Mouse (Mus musculus): ENCODE measurements at regions not wholly inside any gene's neighbourhood (a gene's known extent, or its start where the extent isn't known, plus 50 kb on each side); places are given as distances from the start of the nearest gene placed in this dataset.

DNA sequence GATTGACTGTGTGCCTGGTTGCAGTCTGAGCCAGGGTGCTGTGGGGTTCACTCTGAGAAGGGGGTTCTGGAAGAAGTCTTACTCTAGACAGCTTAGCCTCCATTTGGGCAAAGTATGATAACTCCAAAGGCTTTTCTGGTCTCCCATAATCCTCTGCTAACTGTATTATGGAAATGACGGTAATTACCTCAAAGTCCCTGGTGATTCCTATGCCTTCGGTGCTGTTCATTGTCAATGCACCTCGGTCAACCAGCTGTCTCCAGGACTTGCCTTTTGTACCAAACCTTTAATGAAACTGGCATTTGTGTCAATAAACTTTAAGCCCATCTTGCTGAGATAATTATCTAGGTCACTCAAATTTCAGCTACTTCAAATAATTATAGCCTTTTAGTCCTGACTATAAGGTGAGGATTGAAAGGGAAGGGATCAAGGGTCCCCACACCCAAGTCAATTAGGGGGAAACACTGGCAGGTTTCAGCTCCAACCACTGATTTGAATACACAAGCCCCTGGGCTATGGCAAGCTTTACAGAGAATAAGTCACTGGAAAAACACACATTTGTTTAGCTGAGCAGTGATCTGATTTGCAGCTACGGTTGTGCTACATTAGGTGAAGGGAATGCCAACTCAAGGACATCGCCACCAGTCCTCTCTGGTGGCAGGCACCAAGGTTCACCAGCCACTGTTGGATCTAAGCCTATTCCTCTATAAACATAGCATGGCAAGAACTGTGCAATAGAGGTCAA lies 177.5 kb downstream of the Cartpt start:
- H3K9ac ChIP-seq: no peak overlapping the region
- no peak overlapping the region for H3K4me2 ChIP-seq
- no peaks in the 10 kb centered on the region for H3K9me3 ChIP-seq
- no peaks in the 10 kb centered on the region for H3K4me1 ChIP-seq
- no peak for ATAC-seq (ENCODE audit: borderline replicate concordance, extremely low read depth, low FRiP score, low TSS enrichment)
- H3K27ac ChIP-seq: no peak overlapping the region
- no peaks in the 10 kb centered on the region; the same call in 1 of the 2 replicates for H3K27me3 ChIP-seq
- WGBS: 79% methylated on average over 5 of the region's 5 CpGs
- no peaks in the 10 kb centered on the region for H3K36me3 ChIP-seq
- no peak overlapping the region for H3K4me3 ChIP-seq

GRCm38 (mm10) chr13:99720566-99720965 lies 180.3 kb downstream of the Cartpt start:
- H3K9ac ChIP-seq: no peak overlapping the region
- H3K9me3 ChIP-seq: no peaks in the 10 kb centered on the region
- no peak overlapping the region for H3K27ac ChIP-seq
- no peak overlapping the region for H3K4me3 ChIP-seq
- ATAC-seq (ENCODE audit: borderline replicate concordance, extremely low read depth, low FRiP score, low TSS enrichment): no peak
- no peaks in the 10 kb centered on the region; the same call in 1 of the 2 replicates for H3K27me3 ChIP-seq
- H3K36me3 ChIP-seq: no peaks in the 10 kb centered on the region
- H3K4me2 ChIP-seq: no peak overlapping the region
- 80% methylated on average over 3 of the region's 3 CpGs for WGBS
- no peaks in the 10 kb centered on the region for H3K4me1 ChIP-seq

DNA sequence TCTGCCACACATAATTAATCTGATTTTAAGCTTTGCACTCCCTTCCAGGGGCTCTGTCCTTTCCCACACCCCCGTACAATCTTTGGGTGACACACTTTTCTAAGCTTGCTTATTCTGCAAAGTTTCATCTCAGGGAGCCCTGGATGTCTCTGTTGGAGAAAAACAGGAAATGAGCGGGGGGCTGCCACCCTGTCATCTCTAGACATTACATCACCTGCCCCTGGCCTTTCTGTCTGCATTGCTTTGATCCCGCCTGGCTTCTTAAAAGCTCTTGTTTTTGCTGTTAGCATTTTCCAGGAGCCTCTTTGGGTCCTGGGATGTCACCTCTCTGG lies 180.2 kb upstream of the Map1b start:
- Histone ChIP-seq H3K4me1 (no peaks in the 10 kb centered on the region), H3K9ac (no peak overlapping the region), H3K4me2 (no peak overlapping the region), H3K27me3 (no peaks in the 10 kb centered on the region), H3K36me3 (no peaks in the 10 kb centered on the region), H3K4me3 (no peak overlapping the region), H3K9me3 (no peaks in the 10 kb centered on the region), H3K27ac (no peak overlapping the region)
- 39% methylated on average over 3 of the region's 3 CpGs for WGBS
- no peak for ATAC-seq (ENCODE audit: borderline replicate concordance, extremely low read depth, low FRiP score, low TSS enrichment)

- Histone ChIP-seq H3K9ac (no peak overlapping the region), H3K4me2 (no peak overlapping the region), H3K4me3 (no peak overlapping the region), H3K4me1 (no peaks in the 10 kb centered on the region), H3K27me3 (no peaks in the 10 kb centered on the region), H3K27ac (no peak overlapping the region), H3K9me3 (no peaks in the 10 kb centered on the region), H3K36me3 (no peaks in the 10 kb centered on the region)
- no peak for ATAC-seq (ENCODE audit: borderline replicate concordance, extremely low read depth, low FRiP score, low TSS enrichment)
- 62% methylated on average over 7 of the region's 7 CpGs for WGBS
Observed at GRCm38 (mm10) chr13:99695874-99696558, 179.7 kb upstream of the Map1b start.

DNA sequence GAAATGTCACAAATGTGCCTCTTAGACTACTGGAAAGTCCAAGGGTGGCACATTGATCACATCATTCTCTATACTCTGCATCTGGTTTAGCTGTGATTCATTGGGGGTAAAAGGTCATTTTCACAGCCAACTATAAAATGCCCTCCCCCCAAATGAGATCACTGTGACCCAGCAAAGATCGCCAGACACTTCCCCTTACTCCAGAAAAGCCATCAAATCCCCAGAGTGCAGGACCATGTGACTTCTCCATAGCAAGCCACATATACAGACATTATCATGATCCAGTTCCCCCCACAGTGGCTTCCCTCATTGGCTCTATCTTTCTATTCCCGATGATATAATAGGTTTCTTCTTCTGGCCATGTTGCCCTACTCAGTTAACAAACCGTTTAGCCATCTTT lies 163.6 kb upstream of the Map1b start:
- no peaks in the 10 kb centered on the region for H3K27me3 ChIP-seq
- ATAC-seq (ENCODE audit: borderline replicate concordance, extremely low read depth, low FRiP score, low TSS enrichment): no peak
- H3K4me1 ChIP-seq: peaks cover 8% of the 10 kb centered on the region; the same call in 1 of the 2 replicates
- no peak overlapping the region for H3K4me2 ChIP-seq
- H3K9ac ChIP-seq: no peak overlapping the region
- H3K27ac ChIP-seq: no peak overlapping the region
- no peaks in the 10 kb centered on the region for H3K36me3 ChIP-seq
- 64% methylated on average over 3 of the region's 3 CpGs for WGBS
- H3K4me3 ChIP-seq: no peak overlapping the region
- no peaks in the 10 kb centered on the region for H3K9me3 ChIP-seq

DNA sequence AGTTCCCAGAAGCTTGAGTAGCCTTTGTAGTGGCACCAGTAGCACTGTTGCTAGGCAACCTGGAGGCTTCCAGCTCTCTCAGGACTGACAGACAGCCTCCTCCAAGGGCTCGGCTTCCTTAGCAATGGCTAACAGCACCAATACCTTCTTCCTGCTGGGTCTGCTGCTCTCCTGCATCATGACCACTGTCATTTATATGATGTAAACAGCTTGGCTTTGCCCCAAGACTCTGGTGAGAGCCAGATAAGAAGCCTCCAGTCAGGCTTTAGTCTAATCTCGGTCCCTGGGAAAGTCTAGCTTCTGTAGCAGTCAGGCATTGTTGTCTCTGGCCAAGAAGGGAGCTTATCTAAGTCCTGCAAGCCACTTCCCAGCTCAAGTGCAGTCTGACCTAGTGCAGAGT lies 163.1 kb upstream of the Map1b start:
- H3K9me3 ChIP-seq: no peaks in the 10 kb centered on the region
- WGBS: 5% methylated on average over 2 of the region's 2 CpGs
- H3K4me3 ChIP-seq: no peak overlapping the region
- ATAC-seq (ENCODE audit: borderline replicate concordance, extremely low read depth, low FRiP score, low TSS enrichment): no peak; the same call in 1 of the 2 replicates
- H3K4me2 ChIP-seq: no peak overlapping the region
- no peak overlapping the region for H3K27ac ChIP-seq
- H3K36me3 ChIP-seq: no peaks in the 10 kb centered on the region
- H3K4me1 ChIP-seq: peaks cover 8% of the 10 kb centered on the region; the same call in 1 of the 2 replicates
- H3K27me3 ChIP-seq: no peaks in the 10 kb centered on the region
- no peak overlapping the region for H3K9ac ChIP-seq

GRCm38 (mm10) chr13:99676393-99676792 lies 160.1 kb upstream of the Map1b start:
- H3K9ac ChIP-seq: no peak overlapping the region
- H3K36me3 ChIP-seq: no peaks in the 10 kb centered on the region
- ATAC-seq (ENCODE audit: borderline replicate concordance, extremely low read depth, low FRiP score, low TSS enrichment): no peak
- 8% methylated on average over 1 of the region's 1 CpGs for WGBS
- H3K9me3 ChIP-seq: no peaks in the 10 kb centered on the region
- H3K27ac ChIP-seq: no peak overlapping the region
- H3K4me2 ChIP-seq: no peak overlapping the region
- peaks cover 8% of the 10 kb centered on the region; the same call in 1 of the 2 replicates for H3K4me1 ChIP-seq
- H3K4me3 ChIP-seq: no peak overlapping the region
- H3K27me3 ChIP-seq: no peaks in the 10 kb centered on the region

- H3K9ac ChIP-seq: no peak overlapping the region
- H3K4me1 ChIP-seq: peaks cover 8% of the 10 kb centered on the region; the same call in 1 of the 2 replicates
- no peak overlapping the region for H3K4me3 ChIP-seq
- no peaks in the 10 kb centered on the region for H3K9me3 ChIP-seq
- no peak for ATAC-seq (ENCODE audit: borderline replicate concordance, extremely low read depth, low FRiP score, low TSS enrichment)
- WGBS: 48% methylated on average over 5 of the region's 5 CpGs
- no peaks in the 10 kb centered on the region for H3K27me3 ChIP-seq
- no peak overlapping the region for H3K27ac ChIP-seq
- no peaks in the 10 kb centered on the region for H3K36me3 ChIP-seq
- no peak overlapping the region for H3K4me2 ChIP-seq
Observed at GRCm38 (mm10) chr13:99675951-99676350, 159.6 kb upstream of the Map1b start.

- H3K27ac ChIP-seq: no peak overlapping the region
- no peak overlapping the region for H3K4me2 ChIP-seq
- H3K4me1 ChIP-seq: peaks cover 8% of the 10 kb centered on the region; the same call in 1 of the 2 replicates
- H3K36me3 ChIP-seq: no peaks in the 10 kb centered on the region
- H3K9me3 ChIP-seq: no peaks in the 10 kb centered on the region
- H3K27me3 ChIP-seq: no peaks in the 10 kb centered on the region
- 40% methylated on average over 1 of the region's 1 CpGs for WGBS
- ATAC-seq (ENCODE audit: borderline replicate concordance, extremely low read depth, low FRiP score, low TSS enrichment): no peak
- H3K4me3 ChIP-seq: no peak overlapping the region
- no peak overlapping the region for H3K9ac ChIP-seq
Observed at GRCm38 (mm10) chr13:99672714-99673113, 156.4 kb upstream of the Map1b start.

DNA sequence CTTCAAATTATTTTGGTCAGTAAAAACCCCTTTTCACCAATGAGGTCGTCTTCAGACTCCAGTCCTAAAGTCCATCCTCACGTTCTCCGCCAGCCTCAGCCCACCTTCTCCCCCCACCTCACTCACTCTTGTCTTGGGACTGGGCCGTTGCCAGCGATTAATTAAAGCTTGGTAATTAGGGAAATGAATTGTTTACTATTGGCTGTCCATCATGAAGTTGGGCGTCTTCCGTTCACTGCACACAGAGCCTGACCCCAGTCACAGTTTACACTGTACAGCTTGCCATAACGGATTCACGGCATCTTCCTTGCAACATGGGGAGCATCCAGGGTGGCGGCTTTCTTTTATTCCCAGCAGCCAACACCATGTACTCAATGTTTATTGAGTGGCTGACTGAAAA lies 155.4 kb upstream of the Map1b start:
- ATAC-seq (ENCODE audit: borderline replicate concordance, extremely low read depth, low FRiP score, low TSS enrichment): no peak
- Histone ChIP-seq H3K9ac (no peak overlapping the region), H3K4me1 (peaks cover 8% of the 10 kb centered on the region; the same call in 1 of the 2 replicates), H3K36me3 (no peaks in the 10 kb centered on the region), H3K27me3 (no peaks in the 10 kb centered on the region), H3K9me3 (no peaks in the 10 kb centered on the region), H3K4me3 (no peak overlapping the region), H3K4me2 (no peak overlapping the region), H3K27ac (no peak overlapping the region)
- 48% methylated on average over 10 of the region's 10 CpGs for WGBS

- H3K9me3 ChIP-seq: no peaks in the 10 kb centered on the region
- no peaks in the 10 kb centered on the region for H3K27me3 ChIP-seq
- WGBS: 69% methylated on average over 8 of the region's 8 CpGs
- no peak overlapping the region for H3K27ac ChIP-seq
- no peak for ATAC-seq (ENCODE audit: borderline replicate concordance, extremely low read depth, low FRiP score, low TSS enrichment)
- H3K9ac ChIP-seq: no peak overlapping the region
- H3K4me2 ChIP-seq: no peak overlapping the region
- H3K4me1 ChIP-seq: no peaks in the 10 kb centered on the region
- no peak overlapping the region for H3K4me3 ChIP-seq
- no peaks in the 10 kb centered on the region for H3K36me3 ChIP-seq
Observed at GRCm38 (mm10) chr13:99669987-99670534, 153.7 kb upstream of the Map1b start.

DNA sequence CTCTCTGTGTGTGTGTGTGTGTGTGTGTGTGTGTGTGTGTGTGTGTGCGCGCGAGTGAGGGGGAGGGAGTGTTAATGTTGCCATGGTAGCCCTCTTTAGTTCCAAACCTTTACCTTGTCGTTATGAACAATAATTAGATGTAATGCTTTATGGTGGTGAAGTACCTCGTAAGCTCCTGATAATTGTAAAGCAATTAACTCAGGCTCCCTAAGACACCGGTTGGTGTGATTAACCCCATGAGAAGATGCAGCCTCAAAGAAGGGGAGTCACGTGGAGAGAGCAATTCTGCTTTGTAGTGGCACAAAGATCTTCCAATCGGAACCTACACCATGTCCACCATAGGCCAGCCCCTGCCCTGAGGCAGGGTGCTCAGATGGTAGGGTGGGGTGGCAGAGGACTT lies 152.3 kb upstream of the Map1b start:
- Histone ChIP-seq H3K4me3 (no peak overlapping the region), H3K9me3 (no peaks in the 10 kb centered on the region), H3K9ac (no peak overlapping the region), H3K4me2 (no peak overlapping the region), H3K4me1 (no peaks in the 10 kb centered on the region), H3K27ac (no peak overlapping the region), H3K27me3 (no peaks in the 10 kb centered on the region), H3K36me3 (no peaks in the 10 kb centered on the region)
- 77% methylated on average over 8 of the region's 8 CpGs for WGBS
- no peak for ATAC-seq (ENCODE audit: borderline replicate concordance, extremely low read depth, low FRiP score, low TSS enrichment)
